Mouse (Mus musculus) naive thymus-derived CD4-positive, alpha-beta T cell, adult 2 months (primary cell): Measurements from ENCODE around the gene Sh2d1b2.
"Not testable (repeated sequence)": the region's sequence is repeated elsewhere in the genome, so short reads cannot be mapped to it uniquely, and the experiment has no call there.

Source experiments
- DNase-seq: peaks from one replicate; pipeline ENCODE4 v3.0.0-alpha.2; 2011; ENCODE audit warnings: low read depth

Gene Sh2d1b2

DNA sequence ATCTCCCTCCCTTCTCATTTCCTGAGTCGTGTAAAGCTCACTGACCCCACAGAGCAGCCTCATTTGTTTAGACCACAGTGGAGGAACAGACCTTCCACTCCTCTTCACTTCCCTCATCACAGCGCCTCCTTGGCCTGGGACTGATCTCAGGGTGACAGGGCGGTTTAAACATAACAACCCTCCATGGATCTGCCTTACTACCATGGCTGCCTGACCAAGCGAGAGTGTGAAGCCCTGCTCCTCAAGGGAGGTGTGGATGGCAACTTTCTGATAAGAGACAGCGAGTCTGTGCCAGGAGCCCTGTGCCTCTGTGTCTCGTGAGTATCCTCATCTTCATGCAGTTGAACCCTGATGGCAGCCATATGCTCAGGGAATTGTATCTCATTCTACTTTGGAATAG lies at the start of gene Sh2d1b2:
Gene Sh2d1b2 (plus strand): TSS at position 62 of the 400 bp plus-strand sequence.
- DNase-seq = not testable (repeated sequence)

DNA sequence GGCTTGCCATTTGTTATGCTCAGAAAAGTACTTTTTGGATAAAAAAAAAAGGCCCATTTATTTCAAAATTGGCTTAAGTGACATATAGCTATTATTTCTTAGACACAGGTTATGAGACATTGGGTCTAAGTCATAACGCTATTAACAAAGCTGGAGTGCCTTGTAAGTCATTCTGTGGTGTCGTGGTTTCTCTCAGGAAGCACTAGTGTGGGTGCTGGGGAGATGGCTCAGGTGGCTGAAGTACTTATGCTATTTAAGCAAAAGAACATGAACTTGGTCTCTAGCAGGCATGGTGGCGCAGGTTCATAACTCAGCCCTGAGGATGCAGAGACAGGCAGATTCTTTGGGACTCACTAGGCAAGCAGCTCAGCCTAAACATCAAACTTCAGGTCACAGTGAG lies 47.4 kb upstream of the Sh2d1b2 start:
- no peak for DNase-seq

DNA sequence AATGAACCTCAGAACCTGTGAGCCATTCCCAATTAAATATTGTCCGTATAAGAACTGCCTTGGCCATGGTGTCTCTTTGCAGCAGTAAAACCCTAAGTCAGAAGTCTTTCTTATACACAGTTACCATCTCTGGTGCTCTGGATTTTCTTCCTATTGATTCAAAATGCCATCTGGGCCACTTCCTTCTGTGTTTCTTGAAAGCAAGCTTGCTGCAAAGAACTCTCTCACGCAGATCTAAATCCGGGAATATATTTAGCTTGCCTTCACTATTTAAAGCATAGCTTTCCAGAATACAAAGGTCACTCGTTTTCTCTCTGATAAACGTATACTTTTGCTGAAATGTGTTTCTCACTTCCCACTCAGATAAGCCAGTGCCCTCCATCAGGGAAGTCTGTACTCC lies 46.0 kb upstream of the Sh2d1b2 start:
- DNase-seq = no peak

DNA sequence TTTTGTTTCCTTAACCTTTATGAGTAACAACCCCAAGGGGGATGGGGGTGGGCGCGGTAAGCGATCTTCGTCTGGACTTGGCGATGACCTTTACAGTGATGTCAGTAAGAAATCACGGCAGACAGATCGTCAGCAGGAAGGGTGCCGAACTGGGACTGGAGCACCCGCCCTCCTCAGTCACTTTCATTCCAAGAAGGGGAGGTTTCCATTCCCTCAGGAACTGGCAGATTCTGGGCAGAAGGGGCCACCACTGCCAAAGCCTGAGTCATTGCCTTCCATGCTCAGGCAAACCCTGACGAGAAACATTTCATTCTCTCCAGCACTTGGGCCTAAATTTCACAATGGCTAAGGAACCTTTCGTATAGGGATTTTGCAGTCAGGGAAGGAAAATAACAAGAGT lies 43.9 kb upstream of the Sh2d1b2 start:
- DNase-seq = no peak

DNA sequence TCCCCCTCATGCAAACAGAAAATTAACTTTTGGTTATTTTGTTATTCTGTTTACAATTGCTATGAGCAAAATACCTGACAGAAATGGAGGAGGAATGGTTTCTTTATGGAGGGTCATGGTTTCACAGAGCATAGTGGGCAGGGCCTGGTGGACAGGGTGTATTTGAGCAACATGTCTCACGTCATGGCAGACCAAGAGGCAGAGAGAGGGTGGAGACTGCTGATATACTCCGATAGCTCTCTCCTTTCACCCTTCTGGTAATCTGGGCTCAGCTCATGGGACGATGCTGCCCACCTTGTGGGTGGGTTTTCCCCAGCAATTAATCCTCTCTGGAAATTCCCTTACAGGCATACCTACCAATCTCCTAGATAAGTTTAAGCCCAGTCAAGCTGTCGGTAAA lies 42.3 kb upstream of the Sh2d1b2 start:
- no peak for DNase-seq

DNA sequence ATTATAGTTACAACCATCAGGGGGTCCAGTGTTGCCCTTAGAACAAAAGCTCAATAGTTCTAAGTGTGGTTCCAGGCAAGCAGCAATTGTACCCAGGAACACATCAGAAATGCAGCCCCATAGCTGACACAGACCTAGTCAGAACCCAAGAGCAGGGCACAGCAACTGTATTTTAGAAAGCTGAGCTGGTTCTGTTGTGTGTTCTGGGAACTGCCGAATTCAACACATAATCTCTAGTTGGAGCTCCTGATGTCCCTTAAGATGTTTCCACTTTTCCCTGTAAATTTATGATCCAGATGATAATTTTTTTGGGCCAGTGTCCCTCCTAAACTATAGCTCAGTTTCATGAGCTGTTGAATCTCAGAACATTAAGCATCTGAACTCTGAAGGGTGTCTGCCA lies 40.6 kb upstream of the Sh2d1b2 start:
- no peak for DNase-seq

DNA sequence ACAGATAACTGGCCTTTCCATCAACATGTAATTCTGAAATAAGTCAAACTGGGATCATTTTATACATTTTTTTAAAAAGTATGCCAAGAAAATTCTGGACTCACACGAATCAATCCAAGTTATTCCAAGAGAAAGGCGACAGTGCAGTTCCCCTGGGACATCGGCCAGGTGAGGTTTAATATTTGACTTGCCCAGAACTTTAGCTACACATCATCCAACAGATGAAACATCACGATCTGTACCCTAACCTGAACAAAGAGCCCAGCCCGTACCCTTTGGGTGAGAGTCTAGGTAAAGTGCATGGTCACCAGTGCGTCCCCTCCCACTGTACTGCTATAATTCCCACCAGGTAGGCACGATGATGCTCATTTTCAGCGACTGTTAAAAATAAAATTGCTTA lies 36.3 kb upstream of the Sh2d1b2 start:
- DNase-seq = no peak

DNA sequence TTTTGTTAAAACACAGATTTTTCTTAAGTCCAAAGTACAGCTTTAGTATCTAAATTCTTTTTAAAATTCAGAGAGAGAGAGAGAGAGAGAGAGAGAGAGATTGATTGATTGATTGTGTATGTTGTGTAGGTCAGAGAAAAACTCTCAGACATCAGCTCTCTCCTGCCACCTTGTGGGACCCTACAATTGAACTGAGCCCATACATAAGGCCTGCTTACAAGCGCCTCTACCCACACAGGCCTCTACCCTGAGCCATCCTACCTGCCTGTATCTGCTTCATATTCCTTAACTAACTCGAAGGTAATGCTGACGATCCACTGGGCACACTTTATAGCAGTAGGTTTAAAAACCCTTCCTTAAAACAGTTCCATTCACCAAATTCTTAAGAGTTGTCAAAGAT lies 32.2 kb upstream of the Sh2d1b2 start:
- peak; percentile 47 for DNase-seq

DNA sequence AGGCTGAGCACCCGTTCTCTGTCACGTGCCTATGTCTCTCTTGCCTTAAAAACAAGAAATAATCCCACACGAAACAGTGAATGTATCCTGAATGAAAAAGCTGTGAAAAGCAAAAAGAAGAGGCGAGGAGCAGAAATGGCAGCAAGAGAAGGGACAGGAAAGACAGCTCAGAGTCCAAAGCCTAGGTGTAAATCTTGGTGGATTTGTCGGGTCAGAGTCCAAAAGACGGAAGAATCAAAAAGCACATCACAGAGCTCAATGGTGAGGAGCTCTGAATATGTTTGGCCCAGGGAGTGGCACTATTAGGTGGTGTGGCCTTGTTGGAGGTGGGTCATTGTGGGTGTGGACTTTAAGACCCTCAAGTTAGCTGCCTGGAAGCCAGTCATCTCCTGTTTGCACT lies 26.2 kb upstream of the Sh2d1b2 start:
- no peak for DNase-seq

DNA sequence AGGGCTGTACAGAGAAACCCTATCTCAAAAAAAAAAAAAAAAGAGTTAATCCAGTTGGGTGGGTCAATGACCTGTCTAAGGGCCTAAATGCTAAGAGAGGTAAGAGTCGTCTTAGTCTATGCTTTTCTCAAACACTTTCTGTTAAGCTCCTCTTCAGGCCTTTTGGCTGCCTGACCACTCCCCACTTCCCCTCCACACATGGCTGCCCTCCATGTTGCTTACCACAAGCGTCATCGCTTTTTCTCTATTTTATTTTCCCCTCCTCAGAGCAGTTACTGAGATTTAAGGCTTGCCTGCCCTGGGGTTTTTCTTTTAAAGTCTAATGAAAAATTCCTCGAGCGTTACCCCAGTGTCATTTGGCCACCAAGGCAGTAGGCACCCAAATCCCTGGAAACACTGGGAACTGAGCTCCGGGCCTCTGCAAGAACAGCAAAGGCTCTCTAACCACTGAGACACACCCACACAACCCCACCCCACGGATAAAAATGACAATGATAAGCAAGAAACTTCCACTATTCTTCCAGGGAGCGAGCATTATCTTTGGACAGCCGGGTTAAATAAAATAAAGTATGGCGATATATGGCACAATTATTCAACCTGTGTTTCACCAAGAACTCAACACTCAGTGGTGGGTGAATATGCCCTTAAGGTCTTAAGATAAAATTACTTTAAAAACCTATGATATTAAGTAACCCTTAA lies 19.2 kb upstream of the Sh2d1b2 start:
- no peak for DNase-seq

DNA sequence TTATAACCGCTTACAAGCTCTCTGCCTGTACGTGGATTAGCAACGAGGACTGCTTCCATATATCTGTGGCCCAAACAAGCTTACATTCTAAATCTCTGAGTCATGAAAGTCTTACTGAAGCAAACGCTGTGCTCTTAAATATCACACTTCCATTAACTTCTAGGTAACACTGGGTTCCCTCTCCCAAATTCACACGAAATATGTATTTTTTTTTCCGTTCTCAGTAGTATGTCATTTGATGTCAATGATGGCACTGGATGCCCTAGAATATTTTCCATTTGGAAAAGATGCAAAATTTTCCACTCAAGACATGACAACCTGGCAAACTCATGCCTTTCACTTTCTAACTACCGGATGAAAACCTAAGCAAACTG lies 18.2 kb upstream of the Sh2d1b2 start:
- no peak for DNase-seq

DNA sequence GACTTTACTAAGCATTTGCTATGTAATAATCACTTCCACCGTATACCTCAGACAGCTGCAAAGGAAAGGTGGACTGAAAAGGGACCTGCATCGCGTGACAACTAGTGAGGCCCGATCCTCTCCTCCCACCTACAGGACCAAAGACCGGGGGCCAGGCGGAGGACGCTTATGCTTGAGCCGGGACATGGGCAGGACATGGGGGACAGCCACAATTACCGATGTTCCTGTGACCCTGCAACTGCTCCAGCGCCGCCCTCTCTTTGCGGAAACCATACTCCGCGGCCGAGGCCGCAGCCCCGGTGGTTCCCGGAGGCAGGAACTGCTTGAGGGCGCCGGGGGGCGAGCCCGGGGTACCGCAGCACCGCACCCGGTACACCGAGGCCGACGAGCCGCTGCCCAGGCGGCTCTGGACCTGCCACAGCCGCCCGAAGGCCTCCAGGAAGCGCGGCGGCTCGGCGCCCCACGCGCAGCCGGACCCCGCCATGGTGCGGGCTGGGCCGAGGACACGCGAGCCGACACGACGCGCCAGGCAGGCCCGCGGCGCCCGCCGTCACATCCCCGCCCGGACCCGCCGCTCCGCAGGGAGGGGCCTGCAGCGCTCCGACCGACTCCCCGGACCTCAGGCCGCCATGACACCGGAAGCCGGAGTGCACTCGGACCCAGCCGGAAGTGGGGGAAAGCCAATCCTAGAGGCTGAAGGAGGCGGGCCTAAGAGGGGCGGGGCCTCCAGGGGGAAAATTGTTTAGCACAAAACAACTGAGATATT lies 17.6 kb upstream of the Sh2d1b2 start, which contains the start of gene Uhmk1:
Gene Uhmk1 (minus strand): TSS at position 641 of the 766 bp plus-strand sequence.
- DNase-seq = peak; percentile 87

DNA sequence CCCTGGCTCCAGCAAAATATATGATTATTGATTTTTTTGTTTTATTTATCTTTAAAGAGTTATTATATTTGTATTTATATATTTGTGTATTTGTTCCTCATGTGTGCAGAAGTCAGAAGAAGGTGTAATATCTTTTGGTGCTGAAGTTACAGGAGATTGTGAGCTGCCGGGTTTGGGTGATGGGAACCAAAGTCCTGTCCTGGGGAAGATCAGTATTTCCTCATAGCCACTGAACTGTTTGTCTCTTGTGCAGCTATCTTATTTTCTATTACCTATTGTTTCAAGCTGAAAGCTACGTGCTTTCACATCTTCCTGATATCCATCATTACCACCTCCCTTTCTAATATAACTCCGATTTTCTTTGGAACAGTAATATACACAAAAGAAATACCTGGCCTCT lies 17.0 kb upstream of the Sh2d1b2 start:
- DNase-seq = no peak

DNA sequence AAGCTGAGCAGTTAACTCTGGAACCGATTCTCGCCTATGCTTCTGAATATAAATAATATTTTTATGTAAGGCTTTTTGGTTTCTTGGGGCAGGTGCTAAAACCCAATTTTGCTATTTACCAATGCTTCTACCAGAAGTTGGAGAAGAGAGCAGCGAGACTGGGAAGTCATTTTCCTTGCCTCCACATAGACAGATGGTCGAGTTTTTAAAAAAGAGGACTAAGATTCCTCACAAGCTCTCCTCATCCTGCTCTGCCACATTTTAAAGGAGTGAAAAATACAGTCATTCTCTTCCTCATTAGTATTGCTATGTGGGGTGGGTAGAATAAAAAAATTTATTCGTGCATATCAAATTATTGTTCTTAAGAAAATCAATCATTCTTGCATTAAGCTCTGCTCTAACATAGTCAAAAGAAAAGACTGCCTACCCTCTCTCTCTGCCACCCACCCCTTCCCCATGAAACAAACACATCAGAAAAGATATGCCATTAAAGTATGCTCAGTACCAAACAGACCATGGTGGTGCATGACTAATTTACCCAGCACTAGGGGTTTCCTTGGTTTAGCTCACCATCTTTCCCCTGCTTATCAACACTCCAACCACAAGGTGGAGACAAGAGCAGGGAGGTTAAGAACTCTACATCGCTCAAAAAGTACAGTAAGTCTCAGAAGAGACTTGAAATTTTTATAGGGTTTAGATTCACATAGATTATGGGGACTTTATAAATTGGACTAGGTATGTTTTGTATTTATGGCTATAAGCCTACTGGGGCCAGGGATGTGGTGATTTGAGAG lies 14.3 kb upstream of the Sh2d1b2 start:
- DNase-seq = peak; percentile 71

DNA sequence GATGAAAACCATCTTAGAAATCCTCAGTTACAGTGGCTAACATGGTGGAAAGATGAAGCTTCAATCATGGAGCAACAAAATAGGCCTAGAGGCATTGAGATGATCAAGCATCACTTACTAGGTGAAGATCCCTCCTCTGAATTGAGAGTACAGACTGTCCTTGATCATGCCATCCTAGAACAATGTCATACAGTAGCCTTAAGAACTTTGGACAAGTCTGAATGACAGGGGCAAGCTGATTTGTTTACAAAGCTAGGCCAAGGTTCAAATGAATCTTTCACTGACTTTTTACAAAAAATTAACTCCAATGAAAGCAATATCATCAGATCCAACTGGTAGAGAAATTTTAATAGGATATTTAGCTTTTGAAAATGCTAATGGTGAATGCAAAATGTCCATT lies 12.2 kb upstream of the Sh2d1b2 start:
- no peak for DNase-seq

DNA sequence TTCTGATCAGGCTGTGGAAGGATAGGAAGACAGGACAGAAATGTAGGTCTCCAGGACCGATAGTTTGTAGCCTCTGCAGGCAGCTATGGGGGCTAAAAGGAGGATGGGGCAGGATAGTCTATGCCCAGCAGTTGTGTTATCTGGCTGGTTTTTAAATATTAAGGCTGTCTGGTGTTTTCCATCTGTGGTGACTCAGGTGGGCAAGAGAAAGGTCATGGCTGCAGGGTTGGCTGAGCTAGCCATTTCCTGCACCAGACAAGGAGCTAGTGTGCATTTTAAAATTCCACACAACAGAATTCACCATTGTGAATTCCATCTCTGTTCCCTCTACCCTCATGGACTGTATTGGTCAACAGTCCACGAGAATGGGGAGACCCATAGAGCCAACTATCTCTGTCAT lies 9.3 kb upstream of the Sh2d1b2 start:
- DNase-seq = no peak

DNA sequence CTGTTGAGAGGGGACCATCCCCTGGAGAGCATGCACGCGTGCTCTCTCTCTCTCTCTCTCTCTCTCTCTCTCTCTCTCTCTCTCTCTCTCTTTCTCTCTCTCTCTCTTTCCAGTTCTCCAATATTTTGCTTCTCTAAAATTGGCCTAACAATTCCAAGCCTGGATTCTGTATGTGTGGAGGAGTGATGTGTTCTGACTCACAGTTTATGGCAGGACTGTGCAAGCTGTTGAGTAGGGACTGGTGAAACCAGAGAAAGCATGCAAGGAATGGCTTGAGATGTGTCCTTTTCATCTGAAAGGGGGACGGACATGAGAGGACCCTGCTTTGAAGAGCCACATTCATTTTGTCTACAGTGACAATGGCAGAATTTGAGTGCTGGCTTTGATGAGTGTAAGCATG lies 12.5 kb downstream of the Sh2d1b2 start:
- DNase-seq = no peak

DNA sequence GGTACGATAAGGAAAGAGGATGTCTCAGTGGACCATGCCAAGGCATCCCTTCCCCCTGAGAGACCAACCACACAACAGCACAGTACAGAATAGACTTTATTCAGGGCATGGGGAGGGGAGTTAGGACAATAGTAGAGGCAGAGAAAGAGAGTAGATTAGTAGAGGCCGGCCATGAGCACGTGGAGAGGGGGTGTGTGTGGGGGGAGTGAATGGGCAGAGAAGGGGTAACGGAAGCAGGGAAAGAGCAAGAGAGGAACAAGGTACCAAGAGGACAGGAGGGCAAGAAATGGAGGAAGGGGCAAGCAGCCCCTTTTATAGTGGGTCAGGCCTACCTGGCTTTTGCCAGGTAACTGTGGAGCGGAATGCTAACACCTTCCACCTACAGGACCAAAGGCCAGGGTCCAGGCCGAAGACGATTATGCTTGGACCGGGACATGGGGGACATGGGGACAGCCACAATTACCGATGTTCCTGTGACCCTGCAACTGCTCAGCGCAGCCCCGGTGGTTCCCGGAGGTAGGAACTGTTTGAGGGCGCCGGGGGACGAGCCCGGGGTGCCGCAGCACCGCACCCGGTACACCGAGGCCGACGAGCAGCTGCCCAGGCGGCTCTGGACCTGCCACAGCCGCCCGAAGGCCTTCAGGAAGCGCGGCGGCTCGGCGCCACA lies 22.5 kb downstream of the Sh2d1b2 start:
- no peak for DNase-seq

DNA sequence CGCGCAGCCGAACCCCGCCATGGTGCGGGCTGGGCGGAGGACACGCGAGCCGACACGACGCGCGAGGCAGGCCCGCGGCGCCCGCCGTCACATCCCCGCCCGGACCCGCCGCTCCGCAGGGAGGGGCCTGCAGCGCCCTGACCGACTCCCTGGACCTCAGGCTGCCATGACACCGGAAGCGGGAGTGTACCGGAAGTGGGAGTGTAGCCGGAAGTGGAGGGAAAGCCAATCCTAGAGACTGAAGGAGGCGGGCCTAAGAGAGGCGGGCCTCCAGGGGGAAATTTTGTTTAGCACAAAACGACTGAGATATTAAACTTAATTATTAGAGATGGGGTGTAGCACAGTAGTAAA lies 23.0 kb downstream of the Sh2d1b2 start:
- DNase-seq = peak; percentile 82

DNA sequence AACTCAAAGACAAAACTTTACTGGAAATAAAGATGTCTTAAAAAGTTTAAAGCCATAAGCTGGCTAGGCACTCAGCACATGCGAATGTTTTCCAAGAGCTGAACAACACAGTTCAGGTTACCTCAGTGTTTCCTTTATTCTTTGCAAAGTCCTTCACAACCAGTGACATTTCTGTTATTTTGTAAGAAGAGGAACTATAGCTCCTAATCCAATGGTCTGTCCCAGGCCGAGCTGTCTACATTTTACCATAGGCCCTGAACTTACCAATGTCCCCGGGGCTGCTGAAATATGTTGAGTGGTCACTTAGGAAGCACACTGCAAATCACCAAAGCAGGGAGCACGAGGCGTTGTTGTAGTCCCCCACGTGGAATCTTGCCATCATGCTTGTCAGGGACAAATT lies 37.7 kb downstream of the Sh2d1b2 start:
- no peak for DNase-seq

DNA sequence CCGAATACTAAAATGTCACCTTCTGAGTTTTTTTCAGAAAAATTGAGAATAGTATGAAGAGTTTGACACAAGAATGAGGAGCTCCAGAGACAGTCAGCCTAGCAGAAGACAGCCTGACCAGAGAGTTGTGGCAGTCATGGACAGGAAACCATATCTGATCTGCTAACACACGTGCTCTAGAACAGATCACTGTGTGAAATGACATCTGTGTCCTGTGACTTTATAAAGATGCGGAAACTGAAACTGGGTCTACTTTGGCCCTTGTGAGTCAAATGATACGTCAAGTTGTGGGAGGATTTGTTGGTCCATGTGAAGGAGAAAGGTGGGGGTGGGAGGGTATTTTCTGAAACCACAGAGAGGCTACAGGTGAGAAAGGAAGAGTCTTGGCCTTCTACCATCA lies 38.1 kb downstream of the Sh2d1b2 start:
- DNase-seq = no peak

DNA sequence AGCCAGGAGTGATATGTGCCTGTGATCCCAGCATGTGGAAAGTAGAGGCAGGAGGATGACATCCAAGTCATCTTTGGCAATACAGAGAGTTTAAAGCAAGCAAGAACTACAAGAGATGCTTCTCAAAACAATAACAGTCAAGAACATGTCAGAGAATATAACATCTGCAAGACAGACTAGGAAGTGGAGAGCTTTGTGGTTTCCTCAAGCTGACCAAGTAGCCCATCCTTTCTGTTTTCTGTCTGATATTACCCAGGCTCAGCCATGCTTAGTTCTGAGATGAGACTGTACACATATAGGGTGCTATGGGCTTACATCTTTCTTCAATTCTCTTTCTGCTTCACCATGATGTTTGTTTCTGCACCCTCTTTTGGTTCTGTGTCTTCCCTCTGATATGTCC lies 40.7 kb downstream of the Sh2d1b2 start:
- DNase-seq = no peak

DNA sequence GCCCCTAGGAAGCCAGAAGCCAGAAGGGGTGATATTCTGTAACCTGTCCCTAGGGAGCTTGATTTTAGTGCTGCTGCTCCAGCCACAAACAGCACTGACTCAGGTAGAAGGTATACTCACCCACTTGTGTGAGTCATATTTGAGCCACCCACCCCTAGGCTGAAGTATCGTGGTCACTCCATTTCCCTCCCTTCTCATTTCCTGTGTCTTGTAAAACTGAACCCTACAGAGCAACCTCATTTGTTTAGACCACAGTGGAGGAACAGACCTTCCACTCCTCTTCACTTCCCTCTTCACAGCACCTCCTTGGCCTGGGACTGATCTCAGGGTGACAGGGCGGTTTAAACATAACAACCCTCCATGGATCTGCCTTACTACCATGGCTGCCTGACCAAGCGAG lies 44.5 kb downstream of the Sh2d1b2 start, which contains the start of gene Sh2d1b1:
Gene Sh2d1b1 (plus strand): TSS at position 305 of the 400 bp plus-strand sequence.
- no peak for DNase-seq
